Mouse (Mus musculus): ENCODE measurements at regions not wholly inside any gene's neighbourhood (a gene's known extent, or its start where the extent isn't known, plus 50 kb on each side); places are given as distances from the start of the nearest gene placed in this dataset.

- TF ChIP-seq CTCF (IDR thresholded peaks at IDR 0.05; ENCODE audit: low read depth) (no peak), EP300 (IDR thresholded peaks at IDR 0.05; ENCODE audit: low read depth) (no peak)
These were observed 166.9 kb upstream of the Rora start for GRCm38 (mm10) chr9:68486646-68487045.

All from heart, postnatal 0 days (tissue).